Mouse (Mus musculus) left cerebral cortex, postnatal 4 days (tissue): ENCODE data around the gene Nat8f2. TPM values are rescaled to one million over a fixed set of nuclear protein-coding genes. Genes with fewer than 3 reads are reported as not detected.
"Not testable (repeated sequence)": the region's sequence is repeated elsewhere in the genome, so short reads cannot be mapped to it uniquely, and the experiment has no call there.

ENCODE experiments used
- DNase-seq: peaks from one replicate; pipeline ENCODE4 v3.0.0-alpha.2; 2022
- intact Hi-C: fragments of 180-260 bp; cut with DNase I; formaldehyde crosslinking; loops from one replicate; pipeline ENCODE4 v1.15.1; 2025
- total RNA-seq, 2 experiments: library from RNA; stranded (reverse); gene quantifications; 2 replicates each; pipeline ENCODE4 v1.2.3; 2021

Nat8f2 gene
- total RNA-seq, 2 experiments from 2014 or later = 0.56 to 0.76 TPM

DNA sequence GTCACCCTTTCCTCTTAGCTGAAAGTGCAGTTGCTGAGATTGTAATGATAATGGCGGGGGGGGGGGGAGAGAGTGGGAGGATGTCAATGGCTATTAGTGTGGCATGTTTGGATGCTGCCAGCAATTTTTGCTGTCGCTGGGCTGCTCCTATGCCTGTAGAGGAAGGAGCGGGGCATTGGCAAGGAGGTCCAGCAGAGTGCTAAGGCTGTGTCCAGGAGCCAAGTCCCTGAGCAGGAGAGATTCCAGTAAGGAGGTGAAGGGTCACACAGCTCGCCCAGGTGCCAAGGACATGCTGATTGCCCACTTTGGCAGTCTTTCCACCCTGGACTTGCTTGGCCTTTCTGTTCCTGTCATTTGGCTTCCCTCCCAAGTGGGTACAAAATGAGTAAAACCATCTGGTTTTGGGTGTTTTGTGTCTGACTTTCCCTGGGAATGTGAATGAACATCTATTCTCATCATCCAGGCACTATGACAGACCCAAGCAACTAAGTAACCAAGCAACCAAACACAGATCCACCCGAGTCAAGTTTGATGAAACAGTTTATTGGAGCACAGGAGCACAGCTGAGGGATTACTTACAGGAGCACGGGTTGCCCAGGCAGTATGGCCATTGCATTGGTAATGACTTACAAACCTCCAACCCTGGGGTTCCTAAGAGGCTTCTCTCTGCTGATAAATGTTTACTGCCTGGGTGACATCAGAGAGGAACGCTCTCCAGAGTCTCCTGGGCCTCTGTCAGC is 3.9 kb downstream of the Nat8f2 start:
- intact Hi-C loops = not testable (repeated sequence)
- peak; percentile 37 for DNase-seq

DNA sequence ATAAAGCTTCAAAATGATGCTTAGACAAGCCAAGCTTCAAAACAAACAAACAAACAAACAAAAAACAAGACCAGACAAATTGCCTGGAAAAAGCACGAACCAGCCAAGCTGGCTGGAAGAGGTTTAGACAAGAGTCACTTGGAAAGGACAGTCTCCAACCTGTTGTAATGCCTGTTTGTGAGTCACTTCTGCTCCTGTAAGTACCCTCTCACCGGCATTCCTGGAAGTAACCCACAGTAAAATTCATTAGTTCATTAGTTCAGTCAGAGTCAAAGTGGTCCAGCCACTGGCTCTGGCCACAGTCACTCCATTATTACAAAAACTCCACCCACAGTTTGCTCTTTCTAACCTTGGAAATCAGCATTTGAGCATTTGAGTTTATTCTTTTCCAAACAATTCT is 5.1 kb downstream of the Nat8f2 start:
- DNase-seq = no peak
- intact Hi-C loops = no loop called here

DNA sequence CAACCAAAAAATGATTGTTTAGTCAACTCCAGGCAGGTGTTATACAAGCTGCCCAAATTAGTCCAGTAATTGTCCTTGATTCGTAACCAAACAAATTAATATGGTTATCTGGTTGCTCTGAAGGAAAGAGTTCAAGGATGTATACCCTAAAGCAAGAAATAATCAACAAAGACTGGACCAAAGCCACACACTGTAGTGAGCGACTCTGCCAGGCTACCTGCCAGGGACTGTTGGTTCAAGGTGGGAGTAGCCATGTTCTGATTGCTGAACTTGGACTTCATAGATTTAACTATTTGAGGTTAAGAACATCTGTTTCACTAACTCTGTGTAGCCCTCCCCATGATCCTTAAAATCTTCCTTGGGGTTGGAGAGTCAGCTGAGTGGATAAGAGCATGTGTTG is 5.8 kb downstream of the Nat8f2 start:
- DNase-seq = no peak
- intact Hi-C loops = no loop called here

DNA sequence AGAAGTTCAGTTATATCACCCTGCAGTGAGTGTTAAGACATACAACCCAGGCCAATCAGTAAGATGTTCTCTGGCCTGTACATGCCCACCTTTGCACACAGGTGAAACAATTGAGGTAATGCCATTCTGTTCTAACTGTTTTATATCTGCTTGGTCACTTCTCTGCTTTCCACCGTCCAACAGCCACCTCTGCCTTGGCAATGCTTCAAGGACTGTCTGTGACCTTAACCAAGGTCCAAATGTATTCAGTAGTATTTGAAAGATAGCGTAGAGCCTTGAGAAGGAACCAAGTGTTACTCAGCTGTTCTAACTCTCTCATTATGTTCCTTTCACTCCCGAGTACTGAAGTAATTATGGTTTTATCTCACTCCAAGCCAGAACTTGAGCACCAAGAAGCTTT is 6.4 kb downstream of the Nat8f2 start:
- intact Hi-C loops = no loop called here
- DNase-seq = no peak

DNA sequence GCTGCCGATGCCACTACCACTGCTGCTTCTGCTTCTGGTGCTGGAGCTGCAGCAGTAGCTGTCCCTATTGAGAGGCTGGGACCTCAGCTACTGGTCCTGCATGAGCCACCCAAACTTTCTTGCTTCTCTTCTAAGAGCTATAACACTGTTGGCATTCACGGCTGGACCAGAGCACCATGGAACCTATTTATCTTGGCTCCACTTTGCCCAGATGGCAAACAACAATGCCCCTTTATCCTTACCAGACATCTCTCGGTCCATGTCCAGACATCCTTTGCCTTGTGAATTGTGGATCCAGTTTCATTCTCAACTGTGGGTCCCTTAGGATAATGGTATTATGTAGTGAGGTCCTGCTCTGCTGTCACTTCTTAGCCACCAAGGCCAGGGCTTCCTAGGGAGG is 7.7 kb downstream of the Nat8f2 start:
- intact Hi-C loops = no loop called here
- DNase-seq = no peak

DNA sequence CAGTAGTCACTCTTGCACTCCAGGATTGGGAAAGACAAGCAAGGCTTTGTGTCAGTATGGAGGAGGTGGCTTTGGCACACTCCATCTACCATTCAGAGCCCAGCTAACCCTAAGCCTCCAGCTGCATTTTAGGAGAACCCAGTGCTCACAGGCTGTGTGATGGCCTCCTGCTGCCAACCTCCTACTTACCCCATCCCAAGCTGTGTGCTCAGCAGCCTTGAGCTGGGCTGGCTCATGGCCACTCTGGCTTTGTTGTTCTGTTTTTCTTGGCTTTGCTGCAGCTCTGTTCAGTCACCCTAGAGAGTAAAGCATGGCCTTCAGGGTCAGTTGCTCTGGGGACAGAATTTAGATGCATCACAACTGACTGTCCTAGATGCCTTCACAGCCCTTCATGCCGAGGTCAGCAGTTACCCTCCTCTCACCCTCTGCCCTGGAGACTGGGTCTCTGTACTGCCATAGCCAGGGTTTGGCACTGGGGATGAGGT is 12.7 kb downstream of the Nat8f2 start:
- intact Hi-C loops = no loop called here
- DNase-seq = peak; percentile 50

DNA sequence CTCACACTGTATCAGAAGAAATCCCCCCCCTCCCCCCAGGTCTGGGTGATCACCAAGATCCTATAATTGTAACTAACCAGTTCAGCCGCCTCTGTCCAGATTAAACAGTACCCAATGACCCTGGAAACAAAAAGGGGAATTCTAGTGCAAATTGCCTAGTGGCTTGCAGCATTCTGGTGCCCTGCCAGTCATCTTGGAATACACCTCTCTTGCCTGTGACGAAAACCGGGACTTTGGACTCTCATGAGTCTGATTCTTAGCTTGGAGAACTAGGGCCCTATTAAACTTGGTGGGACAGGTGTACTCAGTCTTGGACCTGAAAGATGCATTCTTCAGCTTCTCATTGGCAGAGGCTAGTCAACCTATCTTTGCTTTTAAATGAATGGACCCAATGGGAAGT is 15.5 kb downstream of the Nat8f2 start:
- DNase-seq = no peak
- intact Hi-C loops = no loop called here

DNA sequence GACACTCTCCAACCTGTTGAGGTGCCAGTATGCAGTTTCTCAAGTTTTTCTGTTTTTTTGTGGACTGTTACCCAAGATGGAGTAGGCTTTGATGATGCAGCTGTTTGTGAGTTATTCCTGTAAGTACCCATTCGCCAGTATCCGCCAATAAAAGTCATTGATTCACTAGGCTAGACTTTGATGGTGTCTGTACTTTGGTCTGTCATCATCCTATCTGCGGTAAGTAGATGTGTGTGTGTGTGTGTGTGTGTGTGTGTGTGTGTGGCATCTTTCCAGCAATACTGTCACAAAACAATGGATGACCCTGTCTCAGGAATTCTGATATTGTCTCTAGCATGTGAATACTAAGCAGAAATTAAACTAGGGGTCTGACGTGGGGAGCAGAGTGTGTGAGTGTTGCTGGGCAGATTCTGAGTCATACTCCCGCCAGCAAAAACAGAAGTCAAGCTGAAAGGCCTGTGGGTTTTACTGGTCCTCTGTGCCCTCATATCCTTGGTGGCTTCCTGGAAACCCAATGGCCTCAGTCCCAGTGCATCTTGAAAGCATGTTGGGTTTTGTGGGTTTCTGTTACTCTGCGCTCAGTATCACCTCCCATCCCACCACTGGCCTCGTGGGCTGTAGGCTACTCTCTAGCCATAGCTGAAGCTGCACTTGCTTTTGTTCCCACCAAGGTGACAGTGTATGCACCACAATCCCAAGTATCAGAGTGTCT is 17.7 kb downstream of the Nat8f2 start:
- intact Hi-C loops = no loop called here
- no peak for DNase-seq

DNA sequence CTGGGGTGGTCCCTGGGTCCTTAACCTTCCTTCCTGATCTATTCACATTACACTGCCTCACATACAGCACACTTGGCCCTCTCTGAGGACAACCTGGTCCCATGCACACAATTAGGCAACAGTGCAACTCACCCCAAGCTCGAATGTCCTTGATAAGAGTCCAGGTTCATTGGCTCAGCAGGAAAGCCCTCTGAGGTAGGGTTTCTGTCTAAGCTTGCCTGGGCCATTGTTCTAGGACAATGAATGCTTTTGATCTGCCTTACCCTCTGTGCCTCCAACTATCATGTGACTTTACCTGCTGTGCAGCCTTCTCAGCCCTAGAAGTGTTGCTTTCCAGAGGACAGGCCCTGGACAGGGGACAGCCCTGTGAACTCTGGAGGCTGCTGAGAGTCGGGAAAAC is 19.7 kb downstream of the Nat8f2 start:
- intact Hi-C loops = no loop called here

DNA sequence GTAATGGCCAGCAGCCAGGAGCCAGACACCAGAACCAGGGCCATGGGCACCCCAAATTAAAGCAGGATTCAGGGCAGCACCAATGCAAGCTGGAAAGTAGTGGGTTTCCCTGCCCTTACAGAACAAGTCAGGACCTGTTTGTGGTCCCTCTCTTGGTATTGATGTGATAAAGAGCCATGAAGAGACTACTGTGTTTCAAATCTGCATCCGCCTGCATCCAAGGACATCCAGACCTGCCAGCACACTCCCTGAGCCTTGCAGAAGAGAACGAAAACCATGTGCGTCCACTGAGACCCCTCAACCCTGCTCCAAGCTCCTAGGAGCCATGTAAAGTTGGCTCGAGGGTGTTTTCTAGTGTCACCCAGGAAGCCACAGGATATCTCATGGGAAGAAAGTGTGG is 20.8 kb downstream of the Nat8f2 start:
- no peak for DNase-seq
- intact Hi-C loops = no loop called here

More for the DNA sequence above, 19.7 kb downstream of the Nat8f2 start:
- DNase-seq = no peak

DNA sequence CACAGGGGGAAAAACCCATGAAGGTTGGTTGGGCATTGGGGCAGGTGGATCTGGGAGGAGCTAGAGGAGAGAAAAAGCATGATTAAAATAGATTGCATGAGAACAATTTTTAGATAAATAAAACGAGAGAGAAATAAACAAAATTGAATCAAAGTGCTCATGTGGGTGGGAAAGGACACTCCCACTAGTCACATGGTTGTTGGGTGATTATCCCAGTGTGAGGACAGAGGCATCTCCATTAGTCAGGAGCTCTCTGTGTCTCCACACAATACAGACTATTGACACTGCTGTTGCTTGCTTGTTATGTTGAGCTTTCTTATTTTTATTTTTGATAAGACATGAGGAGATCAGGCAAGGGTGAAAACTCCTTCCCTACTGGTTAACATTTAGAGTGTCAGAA is 22.0 kb downstream of the Nat8f2 start:
- DNase-seq = no peak
- intact Hi-C loops = no loop called here

DNA sequence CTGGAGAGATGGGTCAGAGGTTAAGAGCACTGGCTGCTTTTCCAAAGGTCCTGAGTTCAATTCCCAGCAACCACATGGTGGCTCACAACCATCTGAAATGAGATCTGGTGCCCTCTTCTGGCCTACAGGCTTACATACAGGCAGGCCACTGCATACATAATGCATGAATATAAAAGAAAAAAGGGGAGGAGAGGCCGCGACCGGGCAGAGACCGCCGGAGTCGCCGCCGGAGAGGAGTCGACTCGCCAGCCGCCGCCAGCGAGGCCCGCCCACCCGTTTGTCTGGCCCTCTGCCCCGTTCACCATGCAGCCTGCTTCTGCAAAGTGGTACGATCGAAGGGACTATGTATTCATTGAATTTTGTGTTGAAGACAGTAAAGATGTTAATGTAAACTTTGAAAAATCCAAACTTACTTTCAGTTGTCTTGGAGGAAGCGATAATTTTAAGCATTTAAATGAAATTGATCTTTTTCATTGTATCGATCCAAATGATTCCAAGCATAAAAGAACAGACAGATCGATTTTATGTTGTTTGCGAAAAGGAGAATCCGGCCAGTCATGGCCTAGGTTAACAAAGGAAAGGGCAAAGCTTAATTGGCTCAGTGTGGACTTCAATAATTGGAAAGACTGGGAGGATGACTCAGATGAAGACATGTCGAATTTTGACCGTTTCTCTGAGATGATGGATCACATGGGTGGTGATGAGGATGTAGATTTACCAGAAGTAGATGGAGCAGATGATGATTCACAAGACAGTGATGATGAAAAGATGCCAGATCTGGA is 25.1 kb downstream of the Nat8f2 start:
- DNase-seq, intact Hi-C loops: not testable (repeated sequence)

DNA sequence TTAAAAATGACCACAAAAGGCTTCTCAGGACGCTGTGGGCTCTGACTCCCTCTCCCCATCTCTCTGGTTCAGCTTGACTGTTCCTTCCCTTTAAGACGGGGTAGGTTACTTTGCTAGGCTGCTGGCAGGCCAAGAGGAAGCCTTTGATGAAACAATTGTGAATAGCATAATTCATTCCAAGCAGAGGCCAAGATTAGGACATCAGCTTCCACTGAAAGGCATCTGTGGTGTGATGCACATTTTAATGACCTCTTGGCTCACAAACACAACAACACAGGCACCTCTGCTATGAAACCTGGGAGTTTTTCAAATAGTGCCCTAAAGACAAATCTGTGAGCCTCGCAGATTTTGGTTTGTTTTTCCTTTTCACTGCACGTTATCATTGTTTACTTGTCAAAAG is 29.0 kb downstream of the Nat8f2 start:
- intact Hi-C loops = loop anchor here (10.0 kb wide), 1 partner anchor 55 kb away; no protein-coding TSS in a partner anchor
- no peak for DNase-seq

DNA sequence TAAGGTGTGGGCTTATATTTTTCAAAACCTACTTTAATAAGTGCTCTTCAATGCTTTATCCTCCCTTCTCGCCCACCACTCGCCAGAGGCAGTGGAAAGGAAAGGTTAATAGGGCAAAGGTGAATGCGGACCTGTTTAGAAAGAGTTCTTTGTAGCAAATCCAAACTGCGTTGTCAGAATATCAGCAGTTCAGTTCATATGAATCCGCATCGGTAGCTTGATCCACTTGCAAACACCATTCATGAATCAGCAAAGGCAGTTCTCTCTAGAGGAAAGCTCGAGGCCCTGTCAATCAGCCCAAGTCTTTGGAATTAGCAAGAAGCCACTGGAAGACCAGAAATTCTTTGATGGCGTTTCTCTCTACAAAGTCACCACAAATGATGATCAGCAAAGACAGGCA is 30.3 kb downstream of the Nat8f2 start:
- intact Hi-C loops = loop anchor here (10.0 kb wide), 1 partner anchor 56 kb away; no protein-coding TSS in a partner anchor

DNA sequence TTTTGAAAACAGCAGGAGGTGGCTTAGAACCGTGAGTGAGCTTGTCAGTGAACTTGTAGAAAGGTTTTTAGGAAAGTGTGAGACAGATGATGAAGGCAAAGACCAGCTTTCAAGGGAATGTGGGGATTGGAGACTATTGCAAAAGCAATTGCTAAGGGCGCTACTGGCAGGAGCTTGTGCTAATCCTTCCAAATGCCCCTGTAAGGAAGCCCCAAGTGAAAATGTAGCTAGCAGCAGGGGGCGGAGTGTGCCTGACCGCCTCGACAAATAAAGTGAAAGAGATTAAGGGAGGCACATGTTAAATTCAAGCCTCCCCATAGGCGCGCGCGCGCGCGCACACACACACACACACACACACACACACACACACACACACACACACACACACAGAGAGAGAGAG is 31.7 kb downstream of the Nat8f2 start:
- intact Hi-C loops = loop anchor here (10.0 kb wide), 1 partner anchor 57 kb away; no protein-coding TSS in a partner anchor
- DNase-seq = peak; percentile 55

More for the DNA sequence above, 30.3 kb downstream of the Nat8f2 start:
- no peak for DNase-seq

DNA sequence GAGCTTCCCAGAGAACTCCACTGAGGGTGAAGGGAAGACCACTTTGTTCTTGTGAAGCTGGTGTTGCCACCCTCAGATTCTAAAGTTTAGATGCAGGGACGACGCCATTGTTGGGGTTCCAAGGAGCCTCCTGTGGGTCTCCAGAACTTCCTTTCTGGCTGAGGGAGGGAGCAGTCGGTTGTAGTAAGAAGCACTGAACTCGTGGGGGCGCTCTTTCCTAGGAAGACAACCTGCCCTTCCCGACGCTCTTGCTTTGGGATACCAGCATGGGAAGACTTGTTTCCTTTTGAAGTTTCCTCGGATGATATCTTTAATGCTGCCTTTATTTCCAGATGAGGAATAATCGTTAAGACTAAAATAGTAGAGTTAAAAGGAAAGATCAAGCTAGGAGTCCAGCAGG is 32.1 kb downstream of the Nat8f2 start:
- DNase-seq = peak; percentile 58
- intact Hi-C loops = loop anchor here (10.0 kb wide), 1 partner anchor 58 kb away; no protein-coding TSS in a partner anchor

DNA sequence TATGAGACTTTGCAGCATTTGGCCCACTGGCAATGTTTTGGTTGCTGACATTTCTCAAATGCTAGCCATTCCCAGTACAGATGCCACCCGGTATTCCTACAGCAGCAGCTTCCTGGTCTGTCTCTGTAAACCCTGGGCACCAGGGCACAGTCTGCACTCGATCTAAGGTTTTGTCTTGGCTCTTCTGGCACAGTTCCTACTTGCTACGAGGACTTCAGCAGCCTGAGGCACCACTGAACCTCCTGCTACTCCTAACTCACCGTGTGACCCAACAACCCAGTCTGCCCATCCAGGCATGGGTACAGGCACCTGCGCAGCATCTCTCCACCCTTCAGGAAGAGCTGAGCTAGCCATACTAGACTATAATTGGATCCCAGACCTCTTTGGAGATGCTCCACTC is 32.9 kb downstream of the Nat8f2 start:
- intact Hi-C loops = loop anchor here (10.0 kb wide), 1 partner anchor 59 kb away; no protein-coding TSS in a partner anchor
- DNase-seq = not testable (repeated sequence)

DNA sequence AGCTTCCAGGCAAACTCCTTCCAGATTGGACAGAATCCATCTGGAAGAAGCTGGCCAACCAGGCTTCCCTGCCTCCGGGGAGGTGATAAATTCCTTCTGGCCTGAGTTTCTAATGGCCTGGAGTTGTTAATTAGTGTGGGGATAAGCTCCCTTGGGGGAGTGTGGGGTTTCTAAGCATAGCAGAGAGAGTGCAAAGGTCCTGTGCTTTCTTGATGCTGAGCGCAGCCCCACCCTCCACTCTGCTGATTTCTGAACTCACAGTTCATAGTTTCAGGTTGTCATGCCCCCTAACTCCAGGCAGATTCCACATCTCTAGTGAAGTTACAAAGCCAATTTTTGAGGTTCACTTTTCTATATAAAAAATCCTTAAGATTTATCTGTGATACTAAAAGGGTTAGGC is 33.9 kb downstream of the Nat8f2 start:
- intact Hi-C loops = loop anchor here (10.0 kb wide), 1 partner anchor 60 kb away; no protein-coding TSS in a partner anchor
- not testable (repeated sequence) for DNase-seq

DNA sequence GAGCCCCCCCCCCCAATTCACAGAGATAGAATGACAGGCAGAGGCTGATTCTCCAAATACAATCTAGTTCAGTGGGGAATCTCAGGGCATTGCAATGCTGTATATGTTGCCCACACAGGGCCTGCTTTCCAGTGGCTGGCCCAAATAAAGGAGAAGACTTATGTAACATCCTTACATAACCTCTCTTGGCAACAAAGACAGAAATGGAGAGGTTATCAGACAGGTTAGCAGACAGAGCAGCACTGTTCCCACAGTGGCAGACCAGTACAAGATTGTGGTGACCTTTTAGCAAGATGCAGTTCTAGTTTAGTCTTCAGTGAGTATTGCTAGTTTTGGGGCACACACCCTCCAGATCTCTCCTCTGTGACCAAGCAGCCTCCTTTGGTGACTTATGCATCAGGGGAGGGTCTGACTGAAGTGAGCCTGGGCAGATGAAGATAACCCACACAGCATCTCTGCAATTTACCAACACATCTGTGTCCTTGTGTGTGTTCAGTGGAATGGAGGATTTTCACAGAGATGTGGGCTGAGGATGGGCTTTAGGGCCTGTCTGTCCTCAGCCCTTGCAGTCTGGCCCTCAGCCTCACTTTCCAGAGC is 34.4 kb downstream of the Nat8f2 start:
- DNase-seq = not testable (repeated sequence)
- intact Hi-C loops = loop anchor here (10.0 kb wide), 1 partner anchor 60 kb away; no protein-coding TSS in a partner anchor

DNA sequence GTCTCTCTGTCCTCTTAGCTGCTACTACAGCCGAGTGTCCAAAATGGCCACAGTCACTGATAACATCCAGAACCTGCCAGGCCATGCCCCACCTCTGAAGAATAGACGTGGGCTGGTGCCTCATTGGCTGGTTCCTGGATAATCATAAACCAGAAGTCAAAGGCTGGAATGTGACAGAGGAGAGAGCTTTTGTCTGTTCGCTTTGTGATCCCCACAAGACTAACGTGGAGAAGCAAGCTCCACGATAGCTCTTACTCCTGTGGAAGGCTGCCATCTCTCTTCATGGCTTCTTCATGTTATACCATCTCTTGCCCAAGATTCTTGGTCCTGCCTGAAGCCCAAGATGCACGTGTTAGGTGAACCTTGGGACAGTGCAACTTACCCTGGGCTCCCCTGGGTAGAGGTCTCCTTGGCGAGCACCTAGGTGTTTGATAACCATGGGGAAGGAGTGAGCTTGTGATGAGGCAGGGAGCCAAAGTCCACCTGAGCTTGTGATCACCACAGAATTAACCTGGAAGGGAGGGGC is 37.1 kb downstream of the Nat8f2 start, which contains the start of gene Nat8:
Gene Nat8, minus strand, starts transcription at position 287 of the 526 bp plus-strand sequence.
- intact Hi-C loops = loop anchor here (10.0 kb wide), 1 partner anchor 63 kb away; no protein-coding TSS in a partner anchor
- DNase-seq = no peak
